Mouse (Mus musculus): ENCODE data around the gene Nhlh2.

The Nhlh2 gene

GRCm38 (mm10) chr3:102009926-102010381 lies at the start of gene Nhlh2:
Gene Nhlh2, plus strand, starts transcription at chr3:102010076.
- DNase-seq, result no peak

GRCm38 (mm10) chr3:101961146-101961835 lies 48.6 kb upstream of the Nhlh2 start:
- DNase-seq, result no peak

GRCm38 (mm10) chr3:101963501-101963900 lies 46.4 kb upstream of the Nhlh2 start:
- DNase-seq, result no peak

GRCm38 (mm10) chr3:101964352-101964751 lies 45.5 kb upstream of the Nhlh2 start:
- DNase-seq, result no peak

- no peak for DNase-seq
Measured at GRCm38 (mm10) chr3:101966825-101967558, 42.9 kb upstream of the Nhlh2 start.

GRCm38 (mm10) chr3:101975337-101975736 lies 34.5 kb upstream of the Nhlh2 start:
- no peak for DNase-seq

- DNase-seq, result no peak
Measured at GRCm38 (mm10) chr3:101978299-101978994, 31.4 kb upstream of the Nhlh2 start.

- DNase-seq, result no peak
Measured at GRCm38 (mm10) chr3:101983917-101984316, 26.0 kb upstream of the Nhlh2 start.

- DNase-seq, result no peak
Measured at GRCm38 (mm10) chr3:101985634-101986033, 24.2 kb upstream of the Nhlh2 start.

- DNase-seq, result no peak
Measured at GRCm38 (mm10) chr3:101990136-101990535, 19.7 kb upstream of the Nhlh2 start.

GRCm38 (mm10) chr3:101990995-101991516 lies 18.8 kb upstream of the Nhlh2 start:
- no peak for DNase-seq

GRCm38 (mm10) chr3:101997851-101998250 lies 12.0 kb upstream of the Nhlh2 start:
- DNase-seq, result no peak

GRCm38 (mm10) chr3:102010681-102011317 lies 923 bp downstream of the Nhlh2 start:
- no peak for DNase-seq

GRCm38 (mm10) chr3:102011318-102012075 lies 1.6 kb downstream of the Nhlh2 start:
- DNase-seq, result no peak

GRCm38 (mm10) chr3:102012076-102012610 lies 2.3 kb downstream of the Nhlh2 start:
- no peak for DNase-seq

- DNase-seq, result no peak
Measured at GRCm38 (mm10) chr3:102012611-102013211, 2.8 kb downstream of the Nhlh2 start.

GRCm38 (mm10) chr3:102020604-102021003 lies 10.7 kb downstream of the Nhlh2 start:
- DNase-seq, result no peak

GRCm38 (mm10) chr3:102022721-102023120 lies 12.8 kb downstream of the Nhlh2 start:
- no peak for DNase-seq

GRCm38 (mm10) chr3:102023337-102023736 lies 13.5 kb downstream of the Nhlh2 start:
- no peak for DNase-seq

GRCm38 (mm10) chr3:102023829-102024228 lies 14.0 kb downstream of the Nhlh2 start:
- no peak for DNase-seq

- DNase-seq, result no peak
Measured at GRCm38 (mm10) chr3:102024981-102025451, 15.1 kb downstream of the Nhlh2 start.
